Mouse (Mus musculus): Measurements from ENCODE around the gene Klra4.
"Not testable (repeated sequence)": the region's sequence is repeated elsewhere in the genome, so short reads cannot be mapped to it uniquely, and the experiment has no call there.

Gene Klra4

GRCm38 (mm10) chr6:130067171-130067570 lies at the start of gene Klra4:
Klra4 (minus strand) TSS chr6:130067271.
- not testable (repeated sequence) for DNase-seq

- no peak for DNase-seq
Observed at GRCm38 (mm10) chr6:130110485-130110884, 43.4 kb upstream of the Klra4 start.

- not testable (repeated sequence) for DNase-seq
Observed at GRCm38 (mm10) chr6:130102743-130103142, 35.7 kb upstream of the Klra4 start.

- no peak for DNase-seq
Observed at GRCm38 (mm10) chr6:130092336-130092948, 25.4 kb upstream of the Klra4 start.

- no peak for DNase-seq
Observed at GRCm38 (mm10) chr6:130065196-130065595, 1.9 kb downstream of the Klra4 start.

- not testable (repeated sequence) for DNase-seq
Observed at GRCm38 (mm10) chr6:130035146-130035545, 31.9 kb downstream of the Klra4 start.

- not testable (repeated sequence) for DNase-seq
Observed at GRCm38 (mm10) chr6:130031493-130032089, 35.5 kb downstream of the Klra4 start.

GRCm38 (mm10) chr6:130026854-130027253 lies 40.2 kb downstream of the Klra4 start, which contains the start of gene Klra6:
Klra6 (minus strand) TSS chr6:130026954.
- DNase-seq: no peak
